ENCODE assay signal across 8 mouse cellular contexts in genomic region chr4:44557815-44558563, GRCm38 (mm10).
DNase-seq lines count a peak whose midpoint lies in the region; ATAC-seq lines count a peak whose summit lies in the region.

No protein-coding gene starts in this region.

- peak overlapping the region; percentile 43 for H3K4me3 ChIP-seq in embryonic facial prominence, embryonic 14.5 days (ENCODE audit: low read depth, low read length)
- H3K4me3 ChIP-seq in hindbrain, embryonic 11.5 days (ENCODE audit: low read depth, low read length): peak overlapping the region; percentile 32

- H3K27ac ChIP-seq in embryonic facial prominence, embryonic 14.5 days (replicated peaks; ENCODE audit: low read depth, low read length): no peak overlapping the region
- H3K27ac ChIP-seq in hindbrain, embryonic 11.5 days (ENCODE audit: low read depth, low read length): peak overlapping the region; percentile 89

- H3K36me3 ChIP-seq in embryonic facial prominence, embryonic 14.5 days (ENCODE audit: control insufficient read depth, insufficient read depth, low read length): no peaks in the 10 kb centered on the region
- no peaks in the 10 kb centered on the region for H3K36me3 ChIP-seq in hindbrain, embryonic 11.5 days (ENCODE audit: control insufficient read depth, insufficient read depth, low read length)
- H3K36me3 ChIP-seq in splenic B cell, adult 2 months (ENCODE audit: control insufficient read depth, insufficient read depth, low read length, poor library complexity, severe bottlenecking): peaks cover 30% of the 10 kb centered on the region

- 2% methylated on average over 32 of the region's 36 CpGs for WGBS in embryonic facial prominence, embryonic 14.5 days
- 3% methylated on average over 32 of the region's 36 CpGs for whole genome bisulfite sequencing in hindbrain, embryonic 11.5 days

- H3K9ac ChIP-seq in embryonic facial prominence, embryonic 14.5 days (ENCODE audit: low read depth, low read length): peak overlapping the region; percentile 69
- peak overlapping the region; percentile 49; the same call in 1 of the 2 replicates for H3K9ac ChIP-seq in hindbrain, embryonic 11.5 days (ENCODE audit: low read depth, low read length)

- H3K27me3 ChIP-seq in embryonic facial prominence, embryonic 14.5 days (replicated peaks; ENCODE audit: control insufficient read depth, insufficient read depth, low read length): no peaks in the 10 kb centered on the region
- H3K27me3 ChIP-seq in hindbrain, embryonic 11.5 days (ENCODE audit: control insufficient read depth, insufficient read depth, low read length): peaks cover 5% of the 10 kb centered on the region; the same call in 1 of the 2 replicates
- no peaks in the 10 kb centered on the region for H3K27me3 ChIP-seq in splenic B cell, adult 2 months (ENCODE audit: control insufficient read depth, insufficient read depth, low read length, poor library complexity, severe bottlenecking)

- H3K9me3 ChIP-seq in embryonic facial prominence, embryonic 14.5 days (ENCODE audit: control insufficient read depth, low read length): no peaks in the 10 kb centered on the region
- H3K9me3 ChIP-seq in hindbrain, embryonic 11.5 days (ENCODE audit: control insufficient read depth, low read length): no peaks in the 10 kb centered on the region

- peak overlapping the region; percentile 91 for H3K4me2 ChIP-seq in embryonic facial prominence, embryonic 14.5 days (ENCODE audit: low read depth, low read length)
- peak overlapping the region; percentile 77 for H3K4me2 ChIP-seq in hindbrain, embryonic 11.5 days (replicated peaks; ENCODE audit: low read depth, low read length)

- ATAC-seq in embryonic facial prominence, embryonic 14.5 days (ENCODE audit: low read depth): peak; percentile 73
- ATAC-seq in hindbrain, embryonic 11.5 days (ENCODE audit: low FRiP score): peak; percentile 92

- peak; percentile 7 to 24 for DNase-seq in heart, adult 18-20 months
- no peak for DNase-seq in heart, adult 9 months (ENCODE audit: low spot score in 2 of 2)
- DNase-seq in adrenal gland, postnatal 36 days: peak; percentile 52
- DNase-seq in embryonic facial prominence, embryonic 14.5 days (ENCODE audit: low spot score): peak; percentile 81
- peak; percentile 90 for DNase-seq in hindbrain, embryonic 11.5 days (ENCODE audit: low spot score)
- peak; percentile 23 to 66 for DNase-seq in layer of hippocampus, postnatal 25 days (ENCODE audit: extremely low spot score in 1 of 2, low spot score in 1 of 2)
- peak; percentile 35 to 50 for DNase-seq in lung, postnatal 4 days
- peak; percentile 44 for DNase-seq in splenic B cell, adult 2 months (ENCODE audit: low read depth, low spot score)

- H3K4me1 ChIP-seq in embryonic facial prominence, embryonic 14.5 days (ENCODE audit: control insufficient read depth, insufficient read depth, low read length): 0 out of 2 replicates have a peak, but pooled peaks cover 3% of the 10 kb centered on the region
- peaks cover 13% of the 10 kb centered on the region for H3K4me1 ChIP-seq in hindbrain, embryonic 11.5 days (replicated peaks; ENCODE audit: control insufficient read depth, insufficient read depth, low read length)

Comparison
In these comparisons a context has a peak if more than half of its experiments do, and no peak if none do; other contexts are left out.
1. DNase-seq: peak in heart, adult 18-20 months (2 of 2), adrenal gland, postnatal 36 days (2 of 2), embryonic facial prominence, embryonic 14.5 days (single experiment), hindbrain, embryonic 11.5 days (single experiment), layer of hippocampus, postnatal 25 days (2 of 2), lung, postnatal 4 days (2 of 2) and splenic B cell, adult 2 months (single experiment); none in heart, adult 9 months (0 of 2).